Mouse (Mus musculus) stomach, embryonic 15.5 days (tissue): ENCODE data around the gene Pnpla8. TPM values are rescaled to one million over a fixed set of nuclear protein-coding genes. Genes with fewer than 3 reads are reported as not detected.

Source experiments
- ATAC-seq: fragments of 200-750 bp; cut with Nextera tagmentation; 2 replicates; pipeline ENCODE4 v1.8.0; 2017; ENCODE audit warnings: low read depth, moderate number of reproducible peaks, moderate TSS enrichment; ENCODE audit not compliant: insufficient read depth, low FRiP score
- H3K27ac ChIP-seq: fragments of 300-500 bp; sonication (generic); 2 replicates; pipeline ENCODE4 v1.5.1; 2015; ENCODE audit warnings: mild to moderate bottlenecking, inconsistent platforms
- H3K27me3 ChIP-seq: fragments of 300-500 bp; sonication (generic); replicated peaks from 2 replicates; pipeline ENCODE4 v1.6.1; 2015; ENCODE audit warnings: inconsistent platforms
- H3K36me3 ChIP-seq: fragments of 300-500 bp; sonication (generic); 2 replicates; pipeline ENCODE4 v1.6.1; 2015; ENCODE audit warnings: inconsistent platforms
- H3K4me1 ChIP-seq: fragments of 300-500 bp; sonication (generic); 2 replicates; pipeline ENCODE4 v1.6.1; 2015; ENCODE audit warnings: inconsistent platforms
- H3K4me2 ChIP-seq: fragments of 300-500 bp; sonication (generic); 2 replicates; pipeline ENCODE4 v1.6.1; 2015; ENCODE audit warnings: mild to moderate bottlenecking, inconsistent platforms
- H3K4me3 ChIP-seq: fragments of 300-500 bp; sonication (generic); replicated peaks from 2 replicates; pipeline ENCODE4 v1.5.1; 2015; ENCODE audit warnings: inconsistent platforms
- H3K9ac ChIP-seq: fragments of 300-500 bp; sonication (generic); 2 replicates; pipeline ENCODE4 v1.6.1; 2015; ENCODE audit warnings: inconsistent platforms
- H3K9me3 ChIP-seq: fragments of 300-500 bp; sonication (generic); 2 replicates; pipeline ENCODE4 v1.6.1; 2016; ENCODE audit warnings: inconsistent platforms
- WGBS: fragments of 180-500 bp; shearing (Covaris S2); methylation state at CpG from one replicate; pipeline ENCODE4 v1.1.7; 2015; 5-methylcytosine and 5-hydroxymethylcytosine counted together
- polyA plus RNA-seq: library from polyadenylated mRNA; unstranded; fragments of >200 nt; fragmentation: Nextera tagmentation; extraction: Ambion mirVana; gene quantifications from 2 replicates; pipeline ENCODE4 v1.2.1, GENCODE M21; 2015

Gene Pnpla8
- polyA plus RNA-seq, 1 experiment from 2014 or later: 52.8 TPM

DNA sequence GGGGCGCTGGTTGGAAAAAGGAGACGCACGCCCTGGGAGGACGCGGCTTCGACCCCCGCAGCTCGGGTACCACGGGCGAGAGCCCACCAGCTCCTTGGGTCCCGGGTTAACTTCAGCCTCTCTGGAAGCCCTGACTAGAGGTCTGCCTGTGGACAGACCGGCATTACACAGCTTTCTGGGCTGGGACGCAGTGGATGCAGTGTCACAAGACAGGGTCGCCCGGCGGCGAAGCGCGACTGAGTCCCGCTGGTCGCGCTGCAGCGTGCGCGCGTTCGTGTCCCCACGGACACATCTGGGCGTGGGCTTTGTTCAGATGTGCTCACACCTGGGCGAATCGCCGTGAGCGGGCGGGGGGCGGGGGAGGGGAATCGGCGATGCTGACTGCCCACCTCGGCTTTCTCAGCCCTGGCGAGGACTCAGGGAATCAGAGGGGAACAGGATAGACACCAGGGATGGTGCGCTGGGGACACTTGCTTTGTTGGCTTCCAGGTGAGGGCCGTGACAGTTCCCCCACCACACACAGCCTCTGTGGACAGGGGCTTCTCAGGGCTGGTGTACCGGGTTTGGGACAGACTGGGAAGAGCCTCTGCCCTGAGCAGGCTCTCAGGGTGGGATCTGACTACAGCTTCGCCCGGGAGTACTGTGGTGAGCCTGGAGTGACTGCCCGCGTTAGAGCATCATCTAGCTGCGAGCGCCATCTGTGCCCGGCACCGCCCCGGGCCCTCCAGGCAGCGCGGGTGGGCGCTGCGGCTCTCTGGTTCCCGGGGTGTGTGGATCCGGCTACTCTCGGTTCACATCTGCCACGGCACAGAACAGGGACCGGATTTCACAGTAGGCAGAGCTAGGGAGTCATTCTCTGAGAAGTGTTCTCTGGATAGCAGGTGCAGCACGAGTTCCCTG lies 108.4 kb downstream of the Pnpla8 start:
- peaks cover 13% of the 10 kb centered on the region for H3K27me3 ChIP-seq
- ATAC-seq: peak; percentile 32; the same call in 1 of the 2 replicates
- peak overlapping the region; percentile 99 for H3K4me2 ChIP-seq
- WGBS: under 1% methylated on average over 61 of the region's 61 CpGs
- peak overlapping the region; percentile 13 for H3K9ac ChIP-seq
- no peaks in the 10 kb centered on the region for H3K36me3 ChIP-seq
- no peak overlapping the region for H3K27ac ChIP-seq
- H3K4me3 ChIP-seq: peak overlapping the region; percentile 59
- H3K4me1 ChIP-seq: peaks cover 11% of the 10 kb centered on the region
- H3K9me3 ChIP-seq: no peaks in the 10 kb centered on the region

DNA sequence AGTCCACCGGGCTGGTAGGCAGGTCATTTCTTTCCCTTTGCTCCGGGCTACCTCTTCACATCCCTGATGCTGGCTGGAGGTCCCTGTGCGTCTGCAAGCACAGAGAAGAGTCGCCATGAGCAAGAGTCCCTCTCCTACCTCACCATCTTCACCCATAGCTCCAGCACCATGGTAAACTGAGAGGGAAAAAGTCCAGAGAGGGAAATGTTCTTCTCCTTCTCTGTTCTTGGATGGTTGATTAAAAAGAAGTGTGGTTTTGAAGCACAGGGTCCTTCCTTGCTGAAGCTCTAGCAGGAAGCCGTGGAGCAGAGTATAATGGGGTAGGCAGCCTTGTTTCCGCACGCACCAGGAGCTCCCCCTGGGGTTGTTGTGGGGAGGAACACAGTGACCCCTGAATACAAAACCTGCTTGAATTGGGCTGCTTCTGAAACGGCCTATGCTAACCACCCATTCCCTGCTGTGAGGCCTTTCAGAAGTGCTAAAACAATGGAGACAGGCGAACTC lies 109.1 kb downstream of the Pnpla8 start:
- Histone ChIP-seq H3K27me3 (peaks cover 13% of the 10 kb centered on the region), H3K9ac (no peak overlapping the region), H3K4me3 (peak overlapping the region; percentile 59), H3K36me3 (no peaks in the 10 kb centered on the region), H3K27ac (no peak overlapping the region), H3K4me2 (peak overlapping the region; percentile 99), H3K4me1 (peaks cover 11% of the 10 kb centered on the region), H3K9me3 (no peaks in the 10 kb centered on the region)
- ATAC-seq: no peak
- WGBS: 3% methylated on average over 9 of the region's 9 CpGs

DNA sequence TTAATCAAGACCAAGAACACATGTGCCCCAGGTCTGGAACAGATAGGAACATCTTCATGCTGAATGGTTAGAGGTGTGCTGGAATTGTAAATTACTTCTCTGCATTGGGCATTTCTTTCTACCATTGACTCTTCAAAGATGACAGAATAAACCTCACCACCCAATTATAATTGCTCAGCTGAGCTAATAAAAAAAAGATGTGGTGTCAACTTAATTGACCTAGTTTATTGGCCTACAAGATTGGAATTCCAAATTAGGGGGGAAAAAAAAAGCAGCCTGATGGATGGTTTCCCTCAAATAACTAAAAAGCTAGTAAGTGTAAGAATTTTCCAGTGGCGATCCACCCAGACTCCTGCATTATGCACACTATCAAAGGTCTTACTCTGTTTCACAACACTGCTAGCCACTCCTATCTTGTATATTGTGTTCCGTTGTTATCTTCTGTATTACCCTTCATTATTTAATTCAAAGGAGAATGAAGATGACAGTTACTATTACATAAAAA lies 116.0 kb downstream of the Pnpla8 start:
- Histone ChIP-seq H3K4me3 (no peak overlapping the region), H3K4me1 (no peaks in the 10 kb centered on the region), H3K27ac (no peak overlapping the region), H3K9ac (no peak overlapping the region), H3K9me3 (no peaks in the 10 kb centered on the region), H3K27me3 (no peaks in the 10 kb centered on the region), H3K36me3 (no peaks in the 10 kb centered on the region), H3K4me2 (no peak overlapping the region)
- WGBS: 86% methylated on average over 2 of the region's 2 CpGs
- ATAC-seq: no peak

DNA sequence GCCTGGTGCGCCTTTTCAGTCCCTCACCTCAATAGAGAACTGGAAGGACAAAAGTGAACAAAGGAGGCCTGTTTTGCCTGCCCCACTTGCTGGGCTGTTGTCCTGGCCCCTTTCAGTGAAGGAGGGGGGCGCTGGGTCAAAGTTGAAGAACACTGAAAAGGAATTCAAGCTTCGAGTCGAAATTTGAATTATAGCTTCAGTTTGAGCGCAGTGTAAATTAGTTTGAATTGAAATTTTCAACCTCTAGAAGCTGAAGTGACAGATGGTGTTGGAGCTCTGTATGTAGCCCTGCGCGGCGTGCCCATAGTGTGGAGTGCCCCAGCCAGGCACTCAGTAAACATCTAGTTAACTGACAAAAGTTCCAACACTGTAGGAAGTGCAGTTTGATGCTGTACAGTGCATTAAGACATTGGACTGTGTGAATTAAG lies 117.0 kb downstream of the Pnpla8 start:
- Histone ChIP-seq H3K36me3 (no peaks in the 10 kb centered on the region), H3K9me3 (no peaks in the 10 kb centered on the region), H3K27me3 (no peaks in the 10 kb centered on the region), H3K4me1 (no peaks in the 10 kb centered on the region), H3K4me3 (no peak overlapping the region), H3K27ac (no peak overlapping the region), H3K4me2 (no peak overlapping the region), H3K9ac (no peak overlapping the region)
- ATAC-seq: no peak
- 47% methylated on average over 8 of the region's 8 CpGs for WGBS

DNA sequence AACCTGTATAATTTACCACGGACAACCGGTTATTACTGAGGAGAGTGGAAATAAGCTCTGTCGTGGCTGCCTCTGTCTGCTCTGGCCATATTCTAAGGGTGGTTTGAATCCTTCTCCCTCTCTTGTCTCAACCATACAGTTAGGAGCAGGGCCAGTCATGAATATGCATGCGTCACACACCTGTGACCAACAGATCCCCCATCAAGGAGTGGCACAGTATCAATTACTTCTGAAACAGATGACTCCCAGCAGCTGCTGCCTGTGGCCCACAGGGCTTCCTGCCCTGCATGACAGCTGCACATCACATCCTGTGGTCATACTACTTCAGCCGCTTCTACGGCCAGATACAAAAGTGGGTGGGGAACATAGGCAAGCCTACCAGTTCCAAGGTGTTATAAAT lies 122.9 kb downstream of the Pnpla8 start:
- Histone ChIP-seq H3K27ac (no peak overlapping the region), H3K4me3 (no peak overlapping the region), H3K27me3 (no peaks in the 10 kb centered on the region), H3K9me3 (no peaks in the 10 kb centered on the region), H3K9ac (no peak overlapping the region), H3K4me1 (no peaks in the 10 kb centered on the region), H3K36me3 (no peaks in the 10 kb centered on the region), H3K4me2 (no peak overlapping the region)
- ATAC-seq: no peak
- 70% methylated on average over 6 of the region's 6 CpGs for whole genome bisulfite sequencing

DNA sequence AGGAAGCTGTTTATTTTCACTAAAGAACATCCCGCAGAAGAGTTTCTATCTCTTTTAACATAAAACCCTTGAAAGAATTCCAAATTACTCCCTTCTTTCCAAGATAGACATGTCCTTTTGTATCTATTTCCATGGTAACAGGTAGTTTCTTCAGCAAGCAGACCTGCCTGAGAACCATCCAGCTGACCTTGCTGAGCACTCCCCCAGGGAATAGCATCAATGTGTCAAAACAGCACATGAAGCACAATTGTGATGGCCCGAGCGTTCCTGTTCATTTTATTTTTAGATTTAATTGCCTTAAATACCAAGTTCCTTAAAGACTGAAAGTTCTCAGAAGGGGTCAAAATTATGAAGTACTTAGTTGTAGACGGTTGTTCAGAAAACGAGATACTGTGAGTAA lies 124.1 kb downstream of the Pnpla8 start:
- 48% methylated on average over 5 of the region's 5 CpGs for WGBS
- Histone ChIP-seq H3K4me1 (no peaks in the 10 kb centered on the region), H3K9me3 (no peaks in the 10 kb centered on the region), H3K9ac (no peak overlapping the region), H3K4me3 (no peak overlapping the region), H3K36me3 (no peaks in the 10 kb centered on the region), H3K4me2 (no peak overlapping the region), H3K27ac (no peak overlapping the region), H3K27me3 (no peaks in the 10 kb centered on the region)
- no peak for ATAC-seq

DNA sequence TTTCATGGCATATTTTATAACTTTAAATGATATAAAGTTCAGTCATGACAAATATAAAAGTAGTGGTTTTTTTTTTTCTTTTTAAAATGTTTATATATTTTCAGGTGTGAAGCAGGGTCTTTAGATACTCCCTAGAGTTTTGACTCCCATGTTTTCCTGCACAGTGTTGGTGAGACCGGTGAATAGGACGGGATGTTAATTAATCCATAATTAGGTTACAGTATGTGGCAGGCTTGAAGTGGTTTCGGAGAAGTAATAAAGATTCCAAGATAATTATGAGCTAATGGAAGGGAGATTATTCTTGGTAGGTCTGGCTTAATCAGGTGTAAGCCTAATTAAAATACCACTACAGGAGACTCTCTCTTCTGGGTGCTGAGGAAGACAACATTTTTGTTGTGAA lies 125.0 kb downstream of the Pnpla8 start:
- H3K4me3 ChIP-seq: no peak overlapping the region
- 92% methylated on average over 3 of the region's 3 CpGs for WGBS
- ATAC-seq: no peak
- H3K9me3 ChIP-seq: no peaks in the 10 kb centered on the region
- no peaks in the 10 kb centered on the region for H3K36me3 ChIP-seq
- no peak overlapping the region for H3K4me2 ChIP-seq
- H3K27me3 ChIP-seq: no peaks in the 10 kb centered on the region
- no peak overlapping the region for H3K27ac ChIP-seq
- H3K4me1 ChIP-seq: no peaks in the 10 kb centered on the region
- H3K9ac ChIP-seq: no peak overlapping the region

DNA sequence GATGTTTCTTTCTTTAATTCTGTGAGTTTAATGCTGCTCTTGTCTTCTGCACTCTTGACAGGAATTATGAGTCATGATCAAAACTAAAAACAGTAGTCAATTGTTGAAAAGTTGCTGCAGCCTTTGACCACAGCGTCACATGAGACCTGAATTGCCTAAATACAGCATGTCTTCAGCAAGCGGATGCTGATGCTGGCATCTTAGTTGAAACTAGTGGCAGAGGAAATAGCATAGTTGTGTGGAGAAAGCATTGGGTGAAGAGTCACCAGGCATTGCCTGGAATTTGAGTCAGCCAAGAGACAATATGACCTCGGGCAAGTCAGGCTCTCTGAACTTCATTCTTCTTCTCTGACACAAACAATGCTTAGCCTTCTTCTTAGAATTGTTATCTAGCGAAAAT lies 133.9 kb downstream of the Pnpla8 start:
- no peak overlapping the region for H3K4me2 ChIP-seq
- 74% methylated on average over 4 of the region's 4 CpGs for WGBS
- no peak overlapping the region for H3K27ac ChIP-seq
- no peak overlapping the region for H3K4me3 ChIP-seq
- no peak for ATAC-seq
- no peaks in the 10 kb centered on the region for H3K4me1 ChIP-seq
- H3K9ac ChIP-seq: no peak overlapping the region
- no peaks in the 10 kb centered on the region for H3K27me3 ChIP-seq
- no peaks in the 10 kb centered on the region for H3K9me3 ChIP-seq
- H3K36me3 ChIP-seq: no peaks in the 10 kb centered on the region

DNA sequence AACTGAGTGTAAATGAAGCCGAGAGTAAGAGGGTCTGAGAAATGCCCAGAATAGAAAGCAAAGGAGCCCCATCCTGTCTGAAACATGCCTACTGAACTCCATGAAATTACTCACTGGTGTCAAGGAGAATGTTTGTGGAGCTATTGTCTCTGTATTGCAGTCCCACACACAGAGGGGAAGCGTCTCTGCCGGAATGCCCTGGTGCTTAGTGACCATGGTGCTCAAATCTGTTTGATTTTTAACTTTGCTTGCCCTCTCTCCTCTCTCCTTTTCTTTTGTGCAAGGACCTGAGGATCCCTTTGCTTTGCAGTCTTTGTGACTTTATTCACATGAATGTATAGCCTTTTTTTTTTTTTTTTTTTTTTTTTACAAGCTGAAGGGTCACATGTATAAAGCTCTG lies 136.3 kb downstream of the Pnpla8 start:
- H3K4me2 ChIP-seq: no peak overlapping the region
- no peaks in the 10 kb centered on the region for H3K4me1 ChIP-seq
- no peak overlapping the region for H3K27ac ChIP-seq
- WGBS: 48% methylated on average over 3 of the region's 3 CpGs
- no peaks in the 10 kb centered on the region for H3K9me3 ChIP-seq
- H3K4me3 ChIP-seq: no peak overlapping the region
- no peak overlapping the region for H3K9ac ChIP-seq
- no peaks in the 10 kb centered on the region for H3K36me3 ChIP-seq
- no peaks in the 10 kb centered on the region for H3K27me3 ChIP-seq
- ATAC-seq: no peak

DNA sequence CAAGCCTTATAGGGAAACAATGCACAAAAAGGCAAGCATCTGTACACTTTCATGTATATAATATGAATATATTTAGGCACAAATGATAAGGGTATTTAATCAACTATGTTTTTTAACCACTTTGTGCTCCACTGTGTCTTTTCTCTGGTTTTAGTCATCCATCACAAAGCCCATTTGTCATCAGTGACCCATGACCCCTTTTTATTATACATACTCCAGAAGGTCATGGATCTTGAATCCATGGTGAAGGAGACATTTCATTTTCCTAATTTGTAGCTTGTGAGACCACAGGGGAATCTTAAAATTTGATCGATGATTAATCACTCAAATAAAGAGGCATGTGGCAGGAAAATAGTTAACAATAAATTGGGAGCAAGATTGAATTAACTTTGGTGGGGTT lies 136.7 kb downstream of the Pnpla8 start:
- H3K4me1 ChIP-seq: no peaks in the 10 kb centered on the region
- WGBS: 67% methylated on average over 1 of the region's 1 CpGs
- no peak for ATAC-seq
- H3K9me3 ChIP-seq: no peaks in the 10 kb centered on the region
- no peaks in the 10 kb centered on the region for H3K27me3 ChIP-seq
- H3K9ac ChIP-seq: no peak overlapping the region
- H3K4me3 ChIP-seq: no peak overlapping the region
- H3K4me2 ChIP-seq: no peak overlapping the region
- H3K36me3 ChIP-seq: no peaks in the 10 kb centered on the region
- no peak overlapping the region for H3K27ac ChIP-seq

DNA sequence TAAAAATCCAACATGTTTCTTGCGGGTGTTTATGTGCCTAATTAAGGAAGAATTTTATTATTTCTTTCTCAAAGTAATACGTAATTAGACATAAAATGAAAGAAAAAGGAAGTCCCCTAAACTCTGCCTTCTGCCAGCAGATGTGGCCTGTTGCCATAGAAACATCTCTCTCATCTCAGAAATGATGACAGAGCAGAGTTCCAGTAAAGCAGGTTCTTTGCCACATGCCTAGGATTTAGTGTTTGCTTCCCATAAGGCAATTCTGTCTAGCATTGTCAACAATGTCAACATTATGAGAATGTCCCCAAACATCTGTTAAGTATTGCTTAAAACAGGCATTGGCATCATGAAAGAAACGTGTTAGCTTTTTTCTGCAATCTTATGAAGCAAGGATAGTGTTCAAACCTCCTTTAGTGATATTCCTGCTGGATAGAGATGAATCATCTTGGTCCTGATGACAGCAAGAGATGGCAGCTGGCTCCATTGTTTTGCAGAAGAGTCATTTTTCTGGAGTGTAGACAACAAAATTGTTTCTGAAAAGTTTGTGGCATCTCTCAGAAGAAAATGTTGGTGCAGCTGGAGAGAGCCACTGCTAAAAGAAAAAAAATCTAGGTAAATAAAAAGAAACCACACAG lies 150.0 kb downstream of the Pnpla8 start:
- no peak for ATAC-seq
- no peak overlapping the region for H3K27ac ChIP-seq
- no peak overlapping the region for H3K9ac ChIP-seq
- H3K27me3 ChIP-seq: no peaks in the 10 kb centered on the region
- H3K4me2 ChIP-seq: no peak overlapping the region
- H3K4me3 ChIP-seq: no peak overlapping the region
- H3K4me1 ChIP-seq: no peaks in the 10 kb centered on the region
- no peaks in the 10 kb centered on the region for H3K36me3 ChIP-seq
- WGBS: 67% methylated on average over 3 of the region's 3 CpGs
- H3K9me3 ChIP-seq: no peaks in the 10 kb centered on the region
